ENCODE assay signal across 20 mouse cellular contexts in the genomic region with DNA sequence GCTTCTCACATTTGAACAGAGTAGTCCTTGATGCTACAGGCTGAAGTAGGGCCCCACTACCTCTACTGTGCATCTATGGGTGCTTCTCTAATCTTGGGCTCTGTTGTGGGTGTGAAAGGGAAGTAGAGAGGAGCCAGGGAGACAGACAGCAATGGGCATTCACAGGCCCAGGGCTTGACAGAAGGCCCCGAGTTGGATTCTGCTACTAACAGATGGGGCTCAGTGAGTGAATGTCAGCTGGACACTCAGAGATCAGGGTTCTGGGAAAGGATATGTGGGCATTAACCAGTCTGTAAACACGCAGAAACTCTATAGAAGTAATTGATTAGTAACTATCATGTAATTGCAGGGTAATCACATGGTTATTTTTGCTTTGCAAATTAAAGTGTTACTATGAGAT. TPM values are rescaled to one million over a fixed set of nuclear protein-coding genes. Genes with fewer than 3 reads are reported as not detected.
"Had no signal": no experiment of that assay in that cellular context is flagged by ENCODE, and none has a peak within 500 bp of the region (broad histone marks: within the 10 kb centered on the region; RNA-seq: fewer than 3 reads in every experiment).

No protein-coding gene starts in this region.

- H3K36me3 ChIP-seq: midbrain, embryonic 10.5 days; midbrain, embryonic 12.5 days; neural tube, embryonic 13.5 days; neural tube, embryonic 15.5 days; stomach, embryonic 15.5 days had no signal

- H3K4me1 ChIP-seq: stomach, embryonic 15.5 days had no signal

- H3K9me3 ChIP-seq: midbrain, embryonic 10.5 days; midbrain, embryonic 12.5 days; neural tube, embryonic 13.5 days; neural tube, embryonic 15.5 days; stomach, embryonic 15.5 days had no signal

- ATAC-seq: midbrain, embryonic 16.5 days had no signal

- DNase-seq: lung, adult 18-20 months; lung, embryonic 14.5 days; lung, postnatal 10 days; lung, postnatal 4 days; midbrain, embryonic 14.5 days; right cerebral cortex, postnatal 14 days; thymus, adult 2 months; thymus, postnatal 25 days; thymus, postnatal 4 days had no signal

- H3K9ac ChIP-seq: lung, embryonic 14.5 days; midbrain, embryonic 12.5 days; neural tube, embryonic 13.5 days; neural tube, embryonic 15.5 days; stomach, embryonic 15.5 days had no signal

- H3K27me3 ChIP-seq: midbrain, embryonic 12.5 days; neural tube, embryonic 13.5 days; neural tube, embryonic 15.5 days; stomach, embryonic 15.5 days had no signal

- H3K27ac ChIP-seq: midbrain, embryonic 10.5 days; midbrain, embryonic 12.5 days; neural tube, embryonic 13.5 days; neural tube, embryonic 15.5 days; stomach, embryonic 15.5 days; stomach, postnatal 0 days had no signal

- H3K4me3 ChIP-seq: midbrain, embryonic 10.5 days; midbrain, embryonic 12.5 days; myocyte; neural tube, embryonic 13.5 days; neural tube, embryonic 15.5 days; stomach, embryonic 15.5 days had no signal

- H3K4me2 ChIP-seq: lung, embryonic 14.5 days; midbrain, embryonic 12.5 days; neural tube, embryonic 13.5 days; neural tube, embryonic 15.5 days; stomach, embryonic 15.5 days had no signal

RNA-seq across cellular contexts. Expression of a gene that starts 51.4 kb away (rescaled TPM):
- polyA plus RNA-seq: lung, embryonic 14.5 days; lung, embryonic 16.5 days; myocyte; spleen, adult 2 months; stomach, postnatal 0 days; urinary bladder, adult 2 months had no signal
